ENCODE assay signal across 8 mouse cellular contexts in the genomic region with DNA sequence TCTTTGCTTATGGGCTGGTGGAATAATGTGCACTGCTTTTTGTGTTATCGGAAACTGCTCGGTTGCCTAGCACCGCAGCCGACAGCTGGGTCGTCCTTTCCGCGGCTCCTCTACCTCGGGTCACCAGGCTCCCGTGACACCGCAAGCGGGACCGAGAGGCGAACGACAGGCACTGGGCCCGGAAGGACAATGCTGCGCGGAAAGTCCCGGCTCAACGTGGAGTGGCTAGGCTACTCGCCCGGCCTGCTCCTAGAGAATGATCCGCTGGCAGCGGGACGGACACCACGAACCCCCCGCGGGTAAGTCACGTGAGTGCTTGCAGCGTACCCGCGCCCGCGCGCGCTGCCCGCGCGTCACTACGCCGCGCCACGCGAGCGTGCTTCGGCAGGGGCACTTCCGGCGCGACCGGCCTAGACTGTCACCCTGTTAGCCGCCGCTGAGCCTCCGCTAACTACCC. TPM values are rescaled to one million over a fixed set of nuclear protein-coding genes. Genes with fewer than 3 reads are reported as not detected.
DNase-seq lines count a peak whose midpoint lies in the region; ATAC-seq lines count a peak whose summit lies in the region.

No protein-coding gene starts in this region.

- H3K9me3 ChIP-seq in intestine, embryonic 14.5 days (ENCODE audit: control insufficient read depth, low read length), result no peaks in the 10 kb centered on the region

- peak; percentile 90 to 94 for DNase-seq in adrenal gland, adult (ENCODE audit: inconsistent age in 2 of 2, low spot score in 1 of 2)
- DNase-seq in embryo, embryonic 10.5 days (ENCODE audit: low spot score), result peak; percentile 82
- DNase-seq in gastrocnemius, postnatal 25 days, result peak; percentile 86
- DNase-seq in intestine, embryonic 14.5 days (ENCODE audit: low spot score), result peak; percentile 82
- DNase-seq in left cerebral cortex, postnatal 14 days (ENCODE audit: low spot score in 2 of 2), result peak; percentile 87 to 88
- DNase-seq in mesoderm, embryonic 11.5 days (ENCODE audit: low read depth, low spot score), result peak; percentile 90
- peak; percentile 80 for DNase-seq in right cerebral cortex, postnatal 36 days (ENCODE audit: low spot score in 2 of 2)
- DNase-seq in yolk sac, embryonic 10.5 days (ENCODE audit: low spot score), result peak; percentile 75

- H3K9ac ChIP-seq in intestine, embryonic 14.5 days (ENCODE audit: low read length), result peak overlapping the region; percentile 63

- H3K27me3 ChIP-seq in intestine, embryonic 14.5 days (replicated peaks; ENCODE audit: control insufficient read depth, insufficient read depth, low read length), result no peaks in the 10 kb centered on the region

- H3K4me3 ChIP-seq in intestine, embryonic 14.5 days (ENCODE audit: low read depth, low read length), result peak overlapping the region; percentile 56

- peak overlapping the region; percentile 50 for H3K4me2 ChIP-seq in intestine, embryonic 14.5 days (ENCODE audit: low read length)

- ATAC-seq in intestine, embryonic 14.5 days (replicated peaks; ENCODE audit: low FRiP score, low TSS enrichment, low read depth), result peak; percentile 97

- H3K36me3 ChIP-seq in intestine, embryonic 14.5 days (ENCODE audit: control insufficient read depth, insufficient read depth, low read length), result no peaks in the 10 kb centered on the region

- peak overlapping the region; percentile 77 for H3K27ac ChIP-seq in intestine, embryonic 14.5 days (ENCODE audit: low read depth)

- no peaks in the 10 kb centered on the region; the same call in 1 of the 2 replicates for H3K4me1 ChIP-seq in intestine, embryonic 14.5 days (replicated peaks; ENCODE audit: control insufficient read depth, insufficient read depth, low read length)

- 15% methylated on average over 49 of the region's 52 CpGs for WGBS in intestine, embryonic 14.5 days

- intact Hi-C loops in left cerebral cortex, postnatal 14 days (cut with DNase I), result no loop called here

RNA-seq across cellular contexts. Expression of a gene that starts 0.7 kb away (rescaled TPM):
- 10 to 100 TPM; 21.9 to 25.0 TPM for total RNA-seq in gastrocnemius, postnatal 25 days (2021)
- polyA plus RNA-seq in intestine, embryonic 14.5 days (2014; fragmentation: Nextera tagmentation; extraction: Ambion mirVana), result 37.0 and 41.2 TPM in 2 replicates
- 10 to 100 TPM; 35.5 to 36.2 TPM for total RNA-seq in left cerebral cortex, postnatal 14 days (2021)

Comparison
In these comparisons a context has a peak if more than half of its experiments do, and no peak if none do; other contexts are left out.
1. Peak in every context shown above with its lines: DNase-seq, ATAC-seq, H3K4me3 ChIP-seq and H3K27ac ChIP-seq.